ENCODE assay signal across 20 mouse cellular contexts in genomic region chr13:114852264-114853111, GRCm38 (mm10). TPM values are rescaled to one million over a fixed set of nuclear protein-coding genes. Genes with fewer than 3 reads are reported as not detected.
DNase-seq lines count a peak whose midpoint lies in the region; ATAC-seq and TF ChIP-seq lines count a peak whose summit lies in the region.
"Had no signal": no experiment of that assay in that cellular context is flagged by ENCODE, and none has a peak within 500 bp of the region (broad histone marks: within the 10 kb centered on the region; RNA-seq: fewer than 3 reads in every experiment).

No protein-coding gene starts in this region.

- no peak for TF ChIP-seq POLR2A in liver, adult 2 months (IDR thresholded peaks at IDR 0.05; ENCODE audit: extremely low read depth, insufficient read depth, low read length)

- 35% methylated on average over 6 of the region's 6 CpGs for WGBS in liver, adult 2 months
- 51% methylated on average over 6 of the region's 6 CpGs for WGBS in liver, embryonic 12.5 days (ENCODE audit: insufficient replicate concordance)
- 51% methylated on average over 6 of the region's 6 CpGs for WGBS in intestine, embryonic 15.5 days

- no peak for ATAC-seq in liver, embryonic 12.5 days
- ATAC-seq in intestine, embryonic 15.5 days = peak; percentile 91
- ATAC-seq: midbrain, embryonic 15.5 days had no signal

- no peaks in the 10 kb centered on the region for H3K36me3 ChIP-seq in liver, adult 2 months (ENCODE audit: control insufficient read depth, insufficient read depth, low read length)
- no peaks in the 10 kb centered on the region for H3K36me3 ChIP-seq in liver, embryonic 12.5 days
- 0 out of 2 replicates have a peak, but pooled peaks cover 3% of the 10 kb centered on the region for H3K36me3 ChIP-seq in intestine, embryonic 15.5 days
- H3K36me3 ChIP-seq: embryonic facial prominence, embryonic 10.5 days; hindbrain, embryonic 15.5 days; limb, embryonic 15.5 days; midbrain, embryonic 15.5 days; stomach, embryonic 15.5 days had no signal

- peak; percentile 84 for DNase-seq in liver, adult 2 months (ENCODE audit: extremely low read depth, low read depth, low spot score)
- DNase-seq in kidney, postnatal 14 days = peak; percentile 34
- DNase-seq in thymus, postnatal 4 days = no peak
- DNase-seq in urinary bladder, adult 2 months (ENCODE audit: low spot score) = no peak
- no peak for DNase-seq in heart, adult 9 months (ENCODE audit: low spot score in 2 of 2)
- DNase-seq: cerebellum, adult 18-20 months; cerebellum, postnatal 36 days; gastrocnemius, adult 2 months; heart, adult 11 months; heart, postnatal 4 days; lung, adult 2 months; thymus, postnatal 25 days had no signal

- no peaks in the 10 kb centered on the region for H3K79me2 ChIP-seq in liver, adult 2 months (ENCODE audit: control insufficient read depth, insufficient read depth, low read length)

- no peaks in the 10 kb centered on the region for H3K9me3 ChIP-seq in liver, embryonic 12.5 days (replicated peaks)
- no peaks in the 10 kb centered on the region for H3K9me3 ChIP-seq in intestine, embryonic 15.5 days
- H3K9me3 ChIP-seq: embryonic facial prominence, embryonic 10.5 days; hindbrain, embryonic 15.5 days; limb, embryonic 15.5 days; midbrain, embryonic 15.5 days; stomach, embryonic 15.5 days had no signal

- H3K4me1 ChIP-seq in liver, adult 2 months (ENCODE audit: control insufficient read depth, insufficient read depth, low read length) = peaks cover 17% of the 10 kb centered on the region
- no peaks in the 10 kb centered on the region for H3K4me1 ChIP-seq in liver, embryonic 12.5 days
- no peaks in the 10 kb centered on the region for H3K4me1 ChIP-seq in intestine, embryonic 15.5 days (replicated peaks)
- H3K4me1 ChIP-seq: limb, embryonic 15.5 days had no signal

- H3K27me3 ChIP-seq in liver, adult 2 months (ENCODE audit: control insufficient read depth, insufficient read depth, low read length) = no peaks in the 10 kb centered on the region
- no peaks in the 10 kb centered on the region for H3K27me3 ChIP-seq in liver, embryonic 12.5 days (replicated peaks)
- no peaks in the 10 kb centered on the region for H3K27me3 ChIP-seq in intestine, embryonic 15.5 days (replicated peaks)
- H3K27me3 ChIP-seq: hindbrain, embryonic 15.5 days; limb, embryonic 15.5 days; midbrain, embryonic 15.5 days; stomach, embryonic 15.5 days had no signal

- no peak overlapping the region for H3K27ac ChIP-seq in liver, adult 2 months (replicated peaks; ENCODE audit: insufficient read depth, low read depth, low read length)
- no peak overlapping the region for H3K27ac ChIP-seq in liver, embryonic 12.5 days
- peak overlapping the region; percentile 41 for H3K27ac ChIP-seq in intestine, embryonic 15.5 days
- H3K27ac ChIP-seq: embryonic facial prominence, embryonic 10.5 days; gastrocnemius, adult 2 months; hindbrain, embryonic 15.5 days; limb, embryonic 15.5 days; midbrain, embryonic 15.5 days; stomach, embryonic 15.5 days had no signal

- H3K4me2 ChIP-seq in liver, embryonic 12.5 days = no peak overlapping the region
- no peak overlapping the region for H3K4me2 ChIP-seq in intestine, embryonic 15.5 days (replicated peaks)
- H3K4me2 ChIP-seq: hindbrain, embryonic 15.5 days; limb, embryonic 15.5 days; midbrain, embryonic 15.5 days; stomach, embryonic 15.5 days had no signal

- H3K9ac ChIP-seq in liver, adult 2 months (ENCODE audit: low read depth, low read length) = no peak overlapping the region
- no peak overlapping the region for H3K9ac ChIP-seq in liver, embryonic 12.5 days
- no peak overlapping the region for H3K9ac ChIP-seq in intestine, embryonic 15.5 days
- H3K9ac ChIP-seq: hindbrain, embryonic 15.5 days; limb, embryonic 15.5 days; midbrain, embryonic 15.5 days; stomach, embryonic 15.5 days had no signal

- TF ChIP-seq CTCF in liver, adult 2 months (IDR thresholded peaks at IDR 0.05; ENCODE audit: low read depth, low read length) = no peak

- H3K4me3 ChIP-seq in liver, adult 2 months (ENCODE audit: insufficient read depth, low read depth, low read length) = no peak overlapping the region
- H3K4me3 ChIP-seq in liver, embryonic 12.5 days = no peak overlapping the region
- H3K4me3 ChIP-seq in intestine, embryonic 15.5 days (replicated peaks) = no peak overlapping the region
- H3K4me3 ChIP-seq: embryonic facial prominence, embryonic 10.5 days; gastrocnemius, adult 2 months; hindbrain, embryonic 15.5 days; limb, embryonic 15.5 days; midbrain, embryonic 15.5 days; myocyte; stomach, embryonic 15.5 days had no signal

RNA-seq across cellular contexts. Expression of gene Mocs2, which starts 34.5 kb away (rescaled TPM):
- total RNA-seq in liver, adult 2 months (2014; rRNA removed) = 114 and 136 TPM in 2 replicates
- 45.1 and 52.6 TPM in 2 replicates for polyA plus RNA-seq in liver, adult 2 months (2012; rRNA removed)
- 44.1 and 45.4 TPM in 2 replicates for polyA plus RNA-seq in liver, embryonic 12.5 days (2016; fragmentation: Nextera tagmentation; extraction: Ambion mirVana)
- 104 TPM in 2 replicates for polyA plus RNA-seq in intestine, embryonic 15.5 days (2015; fragmentation: Nextera tagmentation; extraction: Ambion mirVana)
- polyA plus RNA-seq in urinary bladder, adult 2 months (2012; rRNA removed) = 99.1 and 131 TPM in 2 replicates

Comparison
In these comparisons a context has a peak if more than half of its experiments do, and no peak if none do; other contexts are left out.
1. DNase-seq: peak in liver, adult 2 months (single experiment) and kidney, postnatal 14 days (single experiment); none in thymus, postnatal 4 days (single experiment), urinary bladder, adult 2 months (single experiment) and heart, adult 9 months (0 of 2).